Mouse (Mus musculus) E14TG2a.4 (cell line): Measurements from ENCODE around the gene Abcb4.

Source experiments
- CTCF ChIP-seq: conservative IDR thresholded peaks from 2 replicates; pipeline ENCODE4 v1.5.1; 2014; ENCODE audit warnings: low read length
- NANOG ChIP-seq: IDR thresholded peaks from 2 replicates; pipeline ENCODE4 v1.6.1; 2014; ENCODE audit warnings: borderline replicate concordance, low read length, mixed read lengths
- POU5F1 ChIP-seq: IDR thresholded peaks from 2 replicates; pipeline ENCODE4 v1.6.1; 2014; ENCODE audit warnings: low read length, borderline replicate concordance

- TF ChIP-seq CTCF (no peak), POU5F1 (no peak), NANOG (no peak)
These were observed 105.6 kb downstream of the Abcb4 start for GRCm38 (mm10) chr5:8999108-8999507.
